Mouse (Mus musculus) cortical plate, adult 2 months (tissue): Measurements from ENCODE around the gene Ppp1r3c.

Source experiments
- CTCF ChIP-seq: fragments of 200-500 bp; IDR thresholded peaks from 2 replicates; pipeline ENCODE4 v1.5.1; 2011; ENCODE audit warnings: mild to moderate bottlenecking, control low read depth, low read length; ENCODE audit not compliant: insufficient read depth; ENCODE audit errors: extremely low read depth
- POLR2A ChIP-seq: fragments of 200-500 bp; IDR thresholded peaks from 2 replicates; pipeline ENCODE4 v1.6.1; 2011; ENCODE audit warnings: mild to moderate bottlenecking, low read length, control low read depth; ENCODE audit not compliant: insufficient read depth; ENCODE audit errors: extremely low read depth

DNA sequence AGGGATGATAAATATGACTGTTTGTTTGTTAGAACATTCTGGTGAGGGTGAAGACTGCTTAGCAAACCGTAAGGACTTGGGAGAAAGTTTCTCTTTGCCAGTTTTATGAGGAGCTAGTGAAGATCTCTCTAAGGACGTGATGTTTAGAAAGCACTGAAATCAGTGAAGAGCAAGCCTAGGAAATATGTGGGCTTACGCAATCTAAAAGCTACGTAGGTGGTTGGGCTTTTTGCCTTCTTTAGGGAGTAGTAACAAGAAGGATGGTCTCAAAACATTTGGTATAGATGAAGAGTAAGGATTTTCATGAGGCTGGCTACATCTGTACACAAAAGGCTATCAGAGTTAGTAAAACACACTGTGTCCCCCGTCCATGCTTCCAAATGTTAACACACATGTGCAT, 28.0 kb upstream of the Ppp1r3c start:
- TF ChIP-seq CTCF, result no peak
- TF ChIP-seq POLR2A, result no peak
